Mouse (Mus musculus): ENCODE results near the gene 4930451I11Rik. TPM values are rescaled to one million over a fixed set of nuclear protein-coding genes. Genes with fewer than 3 reads are reported as not detected.

4930451I11Rik gene
- not detected in 2 replicates for total RNA-seq (2012; rRNA removed)

GRCm38 (mm10) chr7:126831539-126831938 is at the start of gene 4930451I11Rik:
Gene 4930451I11Rik (minus strand): TSS chr7:126831639.
- Histone ChIP-seq H3K9me3 (ENCODE audit: control insufficient read depth, insufficient read depth, low read depth, low read length) (no peaks in the 10 kb centered on the region), H3K4me1 (ENCODE audit: control insufficient read depth in 2 of 2, insufficient read depth in 2 of 2, low read length in 2 of 2, poor library complexity in 1 of 2) (peaks cover 2 to 13% of the 10 kb centered on the region in 2 experiments; a peak in 1 of 4 replicates), H3K4me3 (ENCODE audit: insufficient read depth in 1 of 2, low read depth in 1 of 2, low read length in 2 of 2, poor library complexity in 1 of 2, severe bottlenecking in 1 of 2) (peak within 1 kb of the TSS; percentile 72 to 81), H3K36me3 (ENCODE audit: control insufficient read depth, insufficient read depth, low read length, poor library complexity, severe bottlenecking) (no peaks in the 10 kb centered on the region), H3K27ac (ENCODE audit: insufficient read depth, low read depth, low read length, poor library complexity, severe bottlenecking) (0 out of 2 replicates have a peak within 1 kb of the TSS, but pooled peaks have one; percentile 37), H3K9ac (ENCODE audit: insufficient read depth, low read depth, low read length, poor library complexity, severe bottlenecking) (peak within 1 kb of the TSS; percentile 72)
- DNase-seq (ENCODE audit: low read depth, low spot score), result no peak
- TF ChIP-seq ZNF384 (IDR thresholded peaks at IDR 0.05; ENCODE audit: low read depth, low read length) (no peak), CHD2 (IDR thresholded peaks at IDR 0.05; ENCODE audit: low read depth, low read length) (no peak), MAFK (IDR thresholded peaks at IDR 0.05; ENCODE audit: insufficient read depth, low read depth, low read length) (no peak), ZC3H11A (IDR thresholded peaks at IDR 0.05; ENCODE audit: borderline replicate concordance, low read depth, low read length) (no peak), HCFC1 (IDR thresholded peaks at IDR 0.05; ENCODE audit: borderline replicate concordance, insufficient read depth, low read length) (no peak)
- in situ Hi-C loops (cut with MboI; ENCODE audit: low sequenced_read_pairs in 2 of 2, unreplicated experiment in 2 of 2), result loop anchor here in 1 of 2 experiments (10.0 kb wide), 1 partner anchor 273 kb away; no protein-coding TSS in a partner anchor

DNA sequence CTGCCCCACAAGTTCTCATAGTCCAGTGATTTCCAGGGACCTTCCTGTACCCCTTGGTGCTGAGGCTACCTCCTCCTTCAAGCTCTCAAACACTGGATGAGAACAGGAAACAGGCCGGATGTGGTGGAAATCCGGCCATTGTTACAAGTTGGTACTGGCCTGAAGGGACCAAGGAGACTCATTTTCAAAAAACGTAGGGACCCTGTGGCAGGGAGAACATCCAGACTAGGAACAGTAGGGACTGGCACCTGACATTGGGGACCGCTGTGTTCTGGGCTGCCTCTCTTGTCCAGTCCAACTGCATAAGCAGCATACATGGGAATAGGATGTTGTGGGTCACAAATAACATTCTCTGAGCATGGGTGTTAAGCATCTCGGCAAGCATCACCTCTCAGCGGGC is 49.6 kb upstream of the 4930451I11Rik start:
- peaks cover 21% of the 10 kb centered on the region for H3K36me3 ChIP-seq (ENCODE audit: control insufficient read depth, insufficient read depth, low read length, poor library complexity, severe bottlenecking)
- TF ChIP-seq MAFK (IDR thresholded peaks at IDR 0.05; ENCODE audit: insufficient read depth, low read depth, low read length) (no peak), HCFC1 (IDR thresholded peaks at IDR 0.05; ENCODE audit: borderline replicate concordance, insufficient read depth, low read length) (no peak), CHD2 (IDR thresholded peaks at IDR 0.05; ENCODE audit: low read depth, low read length) (no peak), ZC3H11A (IDR thresholded peaks at IDR 0.05; ENCODE audit: borderline replicate concordance, low read depth, low read length) (no peak), ZNF384 (IDR thresholded peaks at IDR 0.05; ENCODE audit: low read depth, low read length) (no peak)
- peaks cover 5 to 7% of the 10 kb centered on the region in 2 experiments; a peak in 3 of 4 replicates for H3K4me1 ChIP-seq (ENCODE audit: control insufficient read depth in 2 of 2, insufficient read depth in 2 of 2, low read length in 2 of 2, poor library complexity in 1 of 2)
- H3K9ac ChIP-seq (ENCODE audit: insufficient read depth, low read depth, low read length, poor library complexity, severe bottlenecking), result peak overlapping the region; percentile 20; the same call in 1 of the 2 replicates
- no peak for DNase-seq (ENCODE audit: low read depth, low spot score)
- no peak overlapping the region for H3K4me3 ChIP-seq (ENCODE audit: insufficient read depth in 1 of 2, low read depth in 1 of 2, low read length in 2 of 2, poor library complexity in 1 of 2, severe bottlenecking in 1 of 2)
- no peaks in the 10 kb centered on the region for H3K9me3 ChIP-seq (ENCODE audit: control insufficient read depth, insufficient read depth, low read depth, low read length)
- in situ Hi-C loops (cut with MboI; ENCODE audit: low sequenced_read_pairs in 2 of 2, unreplicated experiment in 2 of 2), result no loop called here
- H3K27ac ChIP-seq (ENCODE audit: insufficient read depth, low read depth, low read length, poor library complexity, severe bottlenecking), result no peak overlapping the region

- TF ChIP-seq ZC3H11A (IDR thresholded peaks at IDR 0.05; ENCODE audit: borderline replicate concordance, low read depth, low read length) (no peak), MAFK (IDR thresholded peaks at IDR 0.05; ENCODE audit: insufficient read depth, low read depth, low read length) (no peak), HCFC1 (IDR thresholded peaks at IDR 0.05; ENCODE audit: borderline replicate concordance, insufficient read depth, low read length) (no peak), CHD2 (IDR thresholded peaks at IDR 0.05; ENCODE audit: low read depth, low read length) (no peak), ZNF384 (IDR thresholded peaks at IDR 0.05; ENCODE audit: low read depth, low read length) (no peak)
- in situ Hi-C loops (cut with MboI; ENCODE audit: low sequenced_read_pairs in 2 of 2, unreplicated experiment in 2 of 2), result no loop called here
- no peaks in the 10 kb centered on the region for H3K9me3 ChIP-seq (ENCODE audit: control insufficient read depth, insufficient read depth, low read depth, low read length)
- H3K27ac ChIP-seq (ENCODE audit: insufficient read depth, low read depth, low read length, poor library complexity, severe bottlenecking), result no peak overlapping the region
- H3K4me3 ChIP-seq (ENCODE audit: insufficient read depth in 1 of 2, low read depth in 1 of 2, low read length in 2 of 2, poor library complexity in 1 of 2, severe bottlenecking in 1 of 2), result no peak overlapping the region
- peaks cover 45% of the 10 kb centered on the region for H3K36me3 ChIP-seq (ENCODE audit: control insufficient read depth, insufficient read depth, low read length, poor library complexity, severe bottlenecking)
- DNase-seq (ENCODE audit: low read depth, low spot score), result no peak
- no peaks in the 10 kb centered on the region for H3K4me1 ChIP-seq (ENCODE audit: control insufficient read depth in 2 of 2, insufficient read depth in 2 of 2, low read length in 2 of 2, poor library complexity in 1 of 2)
- H3K9ac ChIP-seq (ENCODE audit: insufficient read depth, low read depth, low read length, poor library complexity, severe bottlenecking), result no peak overlapping the region
Observed at GRCm38 (mm10) chr7:126877239-126877638, 45.8 kb upstream of the 4930451I11Rik start.

DNA sequence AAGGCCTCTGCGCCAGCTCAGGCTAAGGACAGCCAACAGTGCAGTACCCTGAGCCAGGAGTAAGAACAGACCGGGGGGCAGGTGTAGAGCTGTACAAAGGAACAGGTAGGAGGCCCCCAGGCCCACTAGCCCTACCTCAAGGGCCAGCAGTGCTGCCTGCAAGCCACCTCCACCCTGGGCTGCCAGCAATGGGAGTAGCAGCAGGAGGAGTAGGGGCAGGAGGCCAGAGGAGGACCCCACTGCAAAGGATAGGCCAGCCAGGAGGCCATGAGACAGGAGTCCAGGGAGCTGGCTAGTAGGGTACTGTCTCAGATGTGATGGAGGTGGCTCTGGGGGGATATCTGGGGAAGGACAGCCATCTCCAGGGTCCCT is 39.1 kb upstream of the 4930451I11Rik start:
- peaks cover 0 to 5% of the 10 kb centered on the region in 2 experiments; a peak in 1 of 4 replicates for H3K4me1 ChIP-seq (ENCODE audit: control insufficient read depth in 2 of 2, insufficient read depth in 2 of 2, low read length in 2 of 2, poor library complexity in 1 of 2)
- in situ Hi-C loops (cut with MboI; ENCODE audit: low sequenced_read_pairs in 2 of 2, unreplicated experiment in 2 of 2), result no loop called here
- no peak for DNase-seq (ENCODE audit: low read depth, low spot score)
- TF ChIP-seq ZNF384 (IDR thresholded peaks at IDR 0.05; ENCODE audit: low read depth, low read length) (no peak), CHD2 (IDR thresholded peaks at IDR 0.05; ENCODE audit: low read depth, low read length) (no peak), HCFC1 (IDR thresholded peaks at IDR 0.05; ENCODE audit: borderline replicate concordance, insufficient read depth, low read length) (no peak), MAFK (IDR thresholded peaks at IDR 0.05; ENCODE audit: insufficient read depth, low read depth, low read length) (no peak), ZC3H11A (IDR thresholded peaks at IDR 0.05; ENCODE audit: borderline replicate concordance, low read depth, low read length) (no peak)
- no peak overlapping the region for H3K4me3 ChIP-seq (ENCODE audit: insufficient read depth in 1 of 2, low read depth in 1 of 2, low read length in 2 of 2, poor library complexity in 1 of 2, severe bottlenecking in 1 of 2)
- no peak overlapping the region for H3K27ac ChIP-seq (ENCODE audit: insufficient read depth, low read depth, low read length, poor library complexity, severe bottlenecking)
- peaks cover 69% of the 10 kb centered on the region for H3K36me3 ChIP-seq (ENCODE audit: control insufficient read depth, insufficient read depth, low read length, poor library complexity, severe bottlenecking)
- no peak overlapping the region for H3K9ac ChIP-seq (ENCODE audit: insufficient read depth, low read depth, low read length, poor library complexity, severe bottlenecking)
- no peaks in the 10 kb centered on the region for H3K9me3 ChIP-seq (ENCODE audit: control insufficient read depth, insufficient read depth, low read depth, low read length)

Data from ES-E14 (cell line).